Mouse (Mus musculus) MEL (cell line): ENCODE results near the gene Lipa.

Experiments used
- CHD1 ChIP-seq: IDR thresholded peaks from 2 replicates; pipeline ENCODE4 v1.6.1; 2012; ENCODE audit warnings: low read depth, mild to moderate bottlenecking, inconsistent platforms, low read length, improper control_type of control experiment
- EP300 ChIP-seq, 2 experiments: IDR thresholded peaks; 2 replicates each; pipeline ENCODE4 v1.6.1; 2011; ENCODE audit warnings: improper control_type of control experiment in 2 of 2, low read length in 2 of 2, low read depth in 1 of 2, mild to moderate bottlenecking in 1 of 2
- GATA1 ChIP-seq: IDR thresholded peaks from 2 replicates; pipeline ENCODE4 v1.6.1; 2011; ENCODE audit warnings: low read depth, low read length, improper control_type of control experiment
- MAX ChIP-seq: IDR thresholded peaks from 2 replicates; pipeline ENCODE4 v1.6.1; 2011; ENCODE audit warnings: low read length, improper control_type of control experiment
- MEF2A ChIP-seq: IDR thresholded peaks from 2 replicates; pipeline ENCODE4 v1.6.1; 2014; ENCODE audit warnings: low read depth, mild to moderate bottlenecking, inconsistent platforms, low read length, improper control_type of control experiment; ENCODE audit not compliant: poor library complexity, insufficient replicate concordance, severe bottlenecking; ENCODE audit errors: extremely low read depth
- NELFE ChIP-seq: IDR thresholded peaks from 2 replicates; pipeline ENCODE4 v1.6.1; 2011; ENCODE audit warnings: low read depth, low read length, improper control_type of control experiment
- USF2 ChIP-seq, 2 experiments: IDR thresholded peaks; 2 replicates each; pipeline ENCODE4 v1.6.1; 2011 to 2012; ENCODE audit warnings: improper control_type of control experiment in 2 of 2, low read length in 2 of 2, borderline replicate concordance in 1 of 2, inconsistent platforms in 1 of 2, low read depth in 1 of 2, mild to moderate bottlenecking in 1 of 2; ENCODE audit not compliant: insufficient read depth in 1 of 2

- TF ChIP-seq MEF2A (no peak), NELFE (no peak), EP300 (IDR thresholded peaks at IDR 0.05; ENCODE audit: low read depth in 1 of 2, low read length in 2 of 2) (no peak), CHD1 (no peak), MAX (no peak), GATA1 (no peak), USF2 (IDR thresholded peaks at IDR 0.05; ENCODE audit: borderline replicate concordance in 1 of 2, insufficient read depth in 1 of 2, low read depth in 1 of 2, low read length in 2 of 2) (no peak)
These were observed 78.4 kb downstream of the Lipa start for GRCm38 (mm10) chr19:34448851-34449250.
